Mouse (Mus musculus): ENCODE measurements around the gene Rxfp4. TPM values are rescaled to one million over a fixed set of nuclear protein-coding genes. Genes with fewer than 3 reads are reported as not detected.

Gene Rxfp4
- polyA plus RNA-seq, 1 experiment from 2014 or later = not detected

DNA sequence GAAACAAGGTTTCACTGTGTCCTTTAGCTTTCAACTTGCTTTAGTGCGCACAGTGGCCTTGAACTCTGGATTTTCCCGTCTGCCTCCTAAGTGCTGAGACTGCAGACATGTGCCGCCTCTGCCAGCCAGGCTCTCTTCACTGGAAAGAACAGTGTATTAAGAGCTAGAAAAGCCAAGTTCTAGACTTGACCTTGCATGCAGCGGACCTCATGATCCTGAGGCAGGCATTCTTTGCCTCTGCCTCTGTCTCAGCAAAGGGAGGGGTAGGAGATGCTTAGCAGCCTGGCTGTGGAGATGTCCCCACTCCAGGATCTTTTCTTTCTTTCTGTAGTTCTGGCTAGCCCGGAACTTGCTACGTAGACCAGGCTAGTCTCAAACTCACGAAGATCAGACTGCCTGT, 48.1 kb downstream of the Rxfp4 start:
- Histone ChIP-seq H3K4me3 (no peak overlapping the region), H3K27me3 (replicated peaks) (no peaks in the 10 kb centered on the region), H3K9me3 (replicated peaks) (no peaks in the 10 kb centered on the region), H3K36me3 (no peaks in the 10 kb centered on the region), H3K27ac (ENCODE audit: poor library complexity, severe bottlenecking) (no peak overlapping the region), H3K9ac (no peak overlapping the region), H3K4me2 (no peak overlapping the region), H3K4me1 (replicated peaks) (peaks cover 33% of the 10 kb centered on the region)
- ATAC-seq (ENCODE audit: insufficient number of reproducible peaks, low FRiP score) = no peak
- 85% methylated on average over 7 of the region's 7 CpGs for WGBS

DNA sequence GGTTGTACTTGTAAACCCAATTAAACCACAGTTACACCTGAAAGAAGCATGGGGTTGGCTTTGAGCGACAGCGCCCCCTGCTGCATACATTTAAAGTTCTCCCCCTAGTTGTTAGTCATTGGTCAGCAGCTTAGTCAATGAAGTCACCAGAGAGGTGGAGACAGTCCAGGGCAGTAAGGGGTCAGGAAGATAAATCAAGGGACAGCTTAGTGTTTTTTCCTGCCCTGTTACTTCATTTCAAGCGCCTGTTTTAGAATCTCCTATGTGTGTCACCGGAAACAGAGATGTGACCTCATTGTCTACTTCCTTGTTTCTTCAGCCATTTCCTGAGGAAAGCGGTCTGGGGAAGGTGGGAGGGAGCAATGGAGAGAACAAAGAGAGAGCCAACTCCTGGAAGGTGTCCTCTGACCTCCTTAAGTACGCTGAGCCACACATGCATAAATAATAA, 49.2 kb downstream of the Rxfp4 start:
- no peaks in the 10 kb centered on the region for H3K9me3 ChIP-seq (replicated peaks)
- peak; percentile 71 for ATAC-seq (ENCODE audit: insufficient number of reproducible peaks, low FRiP score)
- no peak overlapping the region for H3K4me3 ChIP-seq
- H3K4me1 ChIP-seq (replicated peaks) = peaks cover 25% of the 10 kb centered on the region
- H3K27ac ChIP-seq (ENCODE audit: poor library complexity, severe bottlenecking) = peak overlapping the region; percentile 42; the same call in 1 of the 2 replicates
- H3K9ac ChIP-seq = no peak overlapping the region
- H3K27me3 ChIP-seq (replicated peaks) = no peaks in the 10 kb centered on the region
- 17% methylated on average over 6 of the region's 6 CpGs for WGBS
- H3K4me2 ChIP-seq = no peak overlapping the region
- H3K36me3 ChIP-seq = no peaks in the 10 kb centered on the region

DNA sequence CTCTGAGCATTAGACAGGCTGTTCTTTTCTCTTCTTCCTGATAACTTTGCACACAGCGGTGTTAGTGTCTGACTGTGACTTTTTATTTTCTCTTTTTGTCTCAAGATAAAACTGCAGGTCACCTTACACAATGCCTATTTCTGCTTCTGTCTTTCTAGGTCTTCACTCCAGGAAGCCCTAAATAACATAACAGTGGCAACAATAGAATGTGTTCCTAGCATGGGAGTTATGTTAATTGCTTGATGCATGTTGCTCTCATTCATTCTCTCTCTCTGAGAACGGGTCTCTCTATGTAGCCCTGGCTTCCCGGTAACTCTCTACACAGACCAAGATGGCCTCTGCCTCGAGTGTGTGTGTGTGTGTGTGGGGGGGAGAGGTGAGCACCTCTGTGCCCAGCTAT, 50.5 kb downstream of the Rxfp4 start:
- WGBS = 59% methylated on average over 4 of the region's 4 CpGs
- H3K27ac ChIP-seq (ENCODE audit: poor library complexity, severe bottlenecking) = no peak overlapping the region
- no peak for ATAC-seq (ENCODE audit: insufficient number of reproducible peaks, low FRiP score)
- no peaks in the 10 kb centered on the region for H3K9me3 ChIP-seq (replicated peaks)
- no peak overlapping the region for H3K4me3 ChIP-seq
- no peak overlapping the region for H3K4me2 ChIP-seq
- H3K36me3 ChIP-seq = no peaks in the 10 kb centered on the region
- no peak overlapping the region for H3K9ac ChIP-seq
- peaks cover 14% of the 10 kb centered on the region; the same call in 1 of the 2 replicates for H3K4me1 ChIP-seq (replicated peaks)
- no peaks in the 10 kb centered on the region for H3K27me3 ChIP-seq (replicated peaks)

Other genes with a start within 250 kb of the Rxfp4 start
- gene Pmf1, start 242.8 kb downstream of the Rxfp4 start, polyA plus RNA-seq (2016; fragmentation: Nextera tagmentation; extraction: Ambion mirVana) = 100 and 104 TPM in 2 replicates
- gene Slc25a44, start 228.0 kb downstream of the Rxfp4 start, polyA plus RNA-seq (2016; fragmentation: Nextera tagmentation; extraction: Ambion mirVana) = 14.1 and 14.3 TPM in 2 replicates
- gene Sema4a, start 192.0 kb downstream of the Rxfp4 start, polyA plus RNA-seq (2016; fragmentation: Nextera tagmentation; extraction: Ambion mirVana) = 0.92 and 1.3 TPM in 2 replicates
- 108 and 113 TPM in 2 replicates for gene Lmna, start 143.2 kb downstream of the Rxfp4 start, polyA plus RNA-seq (2016; fragmentation: Nextera tagmentation; extraction: Ambion mirVana)
- gene Mex3a, start 120.7 kb downstream of the Rxfp4 start, polyA plus RNA-seq (2016; fragmentation: Nextera tagmentation; extraction: Ambion mirVana) = 11.8 and 13.9 TPM in 2 replicates
- 0.55 TPM in 1 of 2 replicates, not detected in the other for gene Rab25, start 104.8 kb downstream of the Rxfp4 start, polyA plus RNA-seq (2016; fragmentation: Nextera tagmentation; extraction: Ambion mirVana)
- 108 and 114 TPM in 2 replicates for gene Lamtor2, start 100.1 kb downstream of the Rxfp4 start, polyA plus RNA-seq (2016; fragmentation: Nextera tagmentation; extraction: Ambion mirVana)
- gene Ubqln4, start 99.4 kb downstream of the Rxfp4 start, polyA plus RNA-seq (2016; fragmentation: Nextera tagmentation; extraction: Ambion mirVana) = 46.5 and 47.9 TPM in 2 replicates
- gene Ssr2, start 77.3 kb downstream of the Rxfp4 start, polyA plus RNA-seq (2016; fragmentation: Nextera tagmentation; extraction: Ambion mirVana) = 181 and 185 TPM in 2 replicates
- gene Arhgef2, start 47.2 kb downstream of the Rxfp4 start, polyA plus RNA-seq (2016; fragmentation: Nextera tagmentation; extraction: Ambion mirVana) = 84.5 and 91.8 TPM in 2 replicates
- gene Khdc4, start 32.7 kb upstream of the Rxfp4 start, polyA plus RNA-seq (2016; fragmentation: Nextera tagmentation; extraction: Ambion mirVana) = 75.3 and 75.6 TPM in 2 replicates
- gene Rit1, start 63.7 kb upstream of the Rxfp4 start, polyA plus RNA-seq (2016; fragmentation: Nextera tagmentation; extraction: Ambion mirVana) = 45.9 and 46.5 TPM in 2 replicates
- 18.4 and 20.0 TPM in 2 replicates for gene Syt11, start 122.0 kb upstream of the Rxfp4 start, polyA plus RNA-seq (2016; fragmentation: Nextera tagmentation; extraction: Ambion mirVana)
- 11.9 and 12.3 TPM in 2 replicates for gene Gon4l, start 182.1 kb upstream of the Rxfp4 start, polyA plus RNA-seq (2016; fragmentation: Nextera tagmentation; extraction: Ambion mirVana)

Measured in heart, embryonic 12.5 days (tissue).